Mouse (Mus musculus) kidney, adult 2 months (tissue): ENCODE results near the gene Helz. TPM values are rescaled to one million over a fixed set of nuclear protein-coding genes. Genes with fewer than 3 reads are reported as not detected.

Experiments used
- DNase-seq: peaks from one replicate; pipeline ENCODE4 v3.0.0; 2021
- H3K27ac ChIP-seq: fragments of 200-500 bp; 2 replicates; pipeline ENCODE4 v1.5.1; 2012; ENCODE audit warnings: low read depth, low read length, control low read depth, inconsistent platforms; ENCODE audit not compliant: insufficient read depth
- H3K27me3 ChIP-seq: fragments of 200-500 bp; replicated peaks from 2 replicates; pipeline ENCODE4 v1.6.1; 2012; ENCODE audit warnings: mild to moderate bottlenecking, moderate library complexity, low read length, inconsistent platforms; ENCODE audit not compliant: control insufficient read depth, insufficient read depth
- H3K36me3 ChIP-seq: fragments of 200-500 bp; 2 replicates; pipeline ENCODE4 v1.6.1; 2012; ENCODE audit warnings: mild to moderate bottlenecking, moderate library complexity, low read length, inconsistent platforms; ENCODE audit not compliant: control insufficient read depth, insufficient read depth
- H3K4me1 ChIP-seq: fragments of 200-500 bp; 2 replicates; pipeline ENCODE4 v1.6.1; 2011; ENCODE audit warnings: low read length; ENCODE audit not compliant: control insufficient read depth, insufficient read depth
- H3K4me3 ChIP-seq: fragments of 200-500 bp; 2 replicates; pipeline ENCODE4 v1.5.1; 2011; ENCODE audit warnings: mild to moderate bottlenecking, low read depth, low read length, control low read depth; ENCODE audit not compliant: insufficient read depth
- CTCF ChIP-seq: fragments of 200-500 bp; conservative IDR thresholded peaks from 2 replicates; pipeline ENCODE4 v1.5.1; 2011; ENCODE audit warnings: low read depth, mild to moderate bottlenecking, control low read depth, low read length, moderate library complexity, mixed read lengths; ENCODE audit not compliant: insufficient read depth, insufficient read length
- POLR2A ChIP-seq: fragments of 200-500 bp; IDR thresholded peaks from one replicate; pipeline ENCODE4 v1.6.1; 2011; ENCODE audit warnings: low read depth, low read length, control low read depth
- WGBS: fragments of 180-500 bp; shearing (Covaris S2); methylation state at CpG from one replicate; pipeline ENCODE4 v1.1.7; 2018; 5-methylcytosine and 5-hydroxymethylcytosine counted together
- polyA plus RNA-seq: library from polyadenylated mRNA; depleted of rRNA; stranded (reverse); fragments of >200 nt; gene quantifications from 2 replicates; pipeline ENCODE4 v1.2.3, GENCODE M21; 2012

Helz gene
- polyA plus RNA-seq, 1 experiment: 18.8 TPM

DNA sequence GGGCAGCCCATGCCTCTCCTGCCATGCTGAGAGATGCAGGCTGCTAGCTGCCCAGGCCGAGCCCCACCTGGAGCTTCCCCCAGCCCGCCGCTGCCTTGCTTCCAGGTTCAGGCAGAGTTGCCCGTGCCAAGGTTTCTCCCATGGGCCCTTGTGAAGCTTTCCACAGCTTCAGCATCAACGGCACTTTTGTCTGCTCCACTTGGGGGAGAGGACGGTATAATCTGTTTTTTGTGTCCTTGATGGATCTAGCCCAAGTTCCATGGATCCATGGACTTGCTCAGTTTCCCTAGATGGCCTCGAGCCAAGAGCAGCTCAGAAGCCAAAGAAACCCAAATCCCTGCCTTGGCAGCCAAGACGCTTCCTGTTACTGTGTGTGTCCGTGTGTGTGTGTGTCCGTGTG is 34.7 kb upstream of the Helz start:
- no peaks in the 10 kb centered on the region for H3K27me3 ChIP-seq
- TF ChIP-seq POLR2A (no peak), CTCF (no peak)
- H3K36me3 ChIP-seq: no peaks in the 10 kb centered on the region
- peak; percentile 38 for DNase-seq
- no peaks in the 10 kb centered on the region for H3K4me1 ChIP-seq
- no peak overlapping the region for H3K4me3 ChIP-seq
- H3K27ac ChIP-seq: no peak overlapping the region
- WGBS: 62% methylated on average over 10 of the region's 10 CpGs

DNA sequence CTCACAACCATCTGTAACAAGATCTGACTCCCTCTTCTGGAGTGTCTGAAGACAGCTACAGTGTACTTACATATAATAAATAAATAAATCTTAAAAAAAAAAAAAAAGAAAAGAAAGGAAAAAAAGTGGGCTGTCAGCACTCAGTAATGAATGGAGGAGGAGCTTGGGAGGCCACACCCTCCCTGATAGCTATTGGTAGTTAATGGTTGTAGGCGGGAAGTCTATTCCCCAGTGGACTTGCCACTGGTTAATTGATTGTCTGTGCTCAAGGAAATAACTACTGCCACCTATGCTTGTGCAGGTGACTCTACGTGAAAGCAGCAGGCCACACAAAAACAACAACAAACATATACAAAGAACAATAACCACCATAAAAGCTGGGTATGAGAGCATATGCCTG is 31.3 kb upstream of the Helz start:
- 99% methylated on average over 2 of the region's 2 CpGs for WGBS
- Histone ChIP-seq H3K27ac (no peak overlapping the region), H3K36me3 (no peaks in the 10 kb centered on the region), H3K4me1 (no peaks in the 10 kb centered on the region), H3K27me3 (no peaks in the 10 kb centered on the region), H3K4me3 (no peak overlapping the region)
- TF ChIP-seq POLR2A (no peak), CTCF (no peak)
- DNase-seq: no peak

DNA sequence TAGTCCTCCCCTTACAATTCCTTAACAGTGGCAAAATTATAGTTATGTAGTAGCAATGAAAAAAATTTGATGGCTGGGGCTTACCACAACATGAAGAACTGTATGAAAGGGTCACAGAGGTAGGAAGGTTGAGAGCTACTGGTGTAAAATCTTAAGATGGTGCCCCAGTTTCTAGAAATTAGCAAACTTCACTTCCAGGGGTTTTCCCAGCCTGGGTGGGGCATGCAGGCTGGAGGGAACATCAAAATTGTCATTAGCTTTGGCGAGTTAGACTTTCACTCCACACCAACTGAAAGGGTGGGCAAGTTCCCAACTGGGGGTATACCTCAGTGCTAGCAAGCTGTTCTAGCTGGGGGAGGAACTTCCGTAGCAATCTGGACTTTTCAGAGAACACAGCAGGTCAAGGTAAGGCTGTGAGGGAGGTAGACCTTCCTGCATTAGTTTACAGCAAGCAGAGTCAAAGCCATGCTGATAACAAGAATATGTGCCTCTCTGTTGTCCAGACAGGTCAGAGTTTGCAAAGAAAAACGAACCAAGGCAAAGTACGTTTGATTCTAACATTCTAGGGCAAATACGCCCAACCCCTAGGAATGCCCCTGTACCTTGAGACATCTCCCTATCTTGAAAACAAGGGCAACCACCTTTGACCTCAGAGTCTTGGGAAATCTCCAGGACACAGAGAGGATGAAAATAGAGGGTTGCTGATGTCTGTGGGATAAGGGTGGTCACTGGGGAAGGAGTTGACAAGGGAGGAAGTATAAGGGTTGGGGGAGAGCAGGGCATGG is 28.9 kb upstream of the Helz start:
- Histone ChIP-seq H3K27me3 (no peaks in the 10 kb centered on the region), H3K36me3 (no peaks in the 10 kb centered on the region), H3K4me3 (no peak overlapping the region), H3K27ac (no peak overlapping the region), H3K4me1 (no peaks in the 10 kb centered on the region)
- no peak for DNase-seq
- 69% methylated on average over 5 of the region's 5 CpGs for WGBS
- TF ChIP-seq POLR2A (no peak), CTCF (no peak)

DNA sequence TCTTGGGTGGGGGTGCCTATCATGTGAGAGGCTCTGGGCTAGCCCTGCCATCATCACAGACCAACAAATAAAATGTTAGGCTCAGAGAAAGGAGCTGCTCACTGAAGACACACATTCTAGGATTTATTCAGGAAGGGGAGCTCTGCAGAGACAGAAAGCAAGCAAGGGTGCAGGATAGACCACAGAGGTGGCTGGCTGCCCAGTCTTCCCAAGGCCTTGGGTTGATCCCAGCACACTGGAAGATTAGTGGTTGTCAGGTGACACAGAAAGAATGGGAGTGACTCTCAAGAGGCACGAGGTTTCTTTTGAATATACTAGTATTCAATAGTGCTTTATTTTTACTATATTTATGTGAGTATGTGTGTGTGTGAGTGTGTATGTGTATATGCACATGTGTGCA is 26.6 kb upstream of the Helz start:
- no peak for DNase-seq
- no peaks in the 10 kb centered on the region for H3K27me3 ChIP-seq
- 57% methylated on average over 1 of the region's 1 CpGs for WGBS
- H3K36me3 ChIP-seq: no peaks in the 10 kb centered on the region
- no peak overlapping the region for H3K27ac ChIP-seq
- no peaks in the 10 kb centered on the region for H3K4me1 ChIP-seq
- H3K4me3 ChIP-seq: no peak overlapping the region
- no peak for TF ChIP-seq POLR2A
- TF ChIP-seq CTCF: no peak

DNA sequence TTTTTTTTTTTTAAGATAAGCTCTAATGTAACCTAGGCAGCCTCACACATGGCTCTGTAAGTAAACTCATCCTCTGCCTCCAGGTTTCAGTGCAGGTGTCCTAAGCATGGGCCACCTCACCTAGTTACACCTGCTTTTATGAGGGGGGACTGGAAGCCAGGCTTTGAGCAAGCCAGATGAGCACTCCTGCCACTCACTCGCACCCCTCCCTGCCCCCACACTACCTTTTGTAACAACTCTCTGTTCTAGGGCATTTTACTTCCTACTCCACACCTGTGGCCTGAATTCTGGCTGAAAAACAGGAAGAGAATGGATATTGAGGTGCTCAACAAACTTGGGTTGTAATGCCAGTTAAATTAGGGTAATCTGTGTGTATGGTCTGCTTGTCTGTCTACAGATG is 22.8 kb upstream of the Helz start:
- no peak for DNase-seq
- Histone ChIP-seq H3K4me3 (no peak overlapping the region), H3K36me3 (no peaks in the 10 kb centered on the region), H3K27me3 (no peaks in the 10 kb centered on the region), H3K4me1 (no peaks in the 10 kb centered on the region), H3K27ac (no peak overlapping the region)
- 76% methylated on average over 1 of the region's 1 CpGs for WGBS
- no peak for TF ChIP-seq POLR2A

DNA sequence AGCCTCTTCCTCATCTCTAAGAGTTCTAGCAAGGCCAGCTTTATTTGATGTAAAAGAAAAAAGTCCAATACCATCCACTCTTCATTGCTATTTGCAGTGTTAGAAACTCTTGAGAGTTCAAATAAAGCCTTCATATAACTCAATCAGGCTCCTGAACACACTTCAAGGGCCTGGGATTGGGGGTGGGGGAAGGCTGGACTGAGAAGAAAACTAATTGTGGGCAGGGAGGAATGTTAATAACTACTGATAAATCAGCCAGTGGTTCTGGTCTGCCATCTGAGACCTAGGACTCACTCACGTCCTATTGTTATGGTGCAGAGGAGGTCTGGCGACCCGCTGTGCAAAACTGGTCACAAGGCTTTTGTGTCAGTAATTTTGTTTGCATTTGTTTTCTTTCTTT is 20.1 kb upstream of the Helz start:
- Histone ChIP-seq H3K36me3 (no peaks in the 10 kb centered on the region), H3K27me3 (no peaks in the 10 kb centered on the region), H3K4me3 (no peak overlapping the region), H3K4me1 (no peaks in the 10 kb centered on the region), H3K27ac (no peak overlapping the region)
- no peak for DNase-seq
- 92% methylated on average over 3 of the region's 3 CpGs for WGBS
- no peak for TF ChIP-seq POLR2A
- no peak for TF ChIP-seq CTCF

DNA sequence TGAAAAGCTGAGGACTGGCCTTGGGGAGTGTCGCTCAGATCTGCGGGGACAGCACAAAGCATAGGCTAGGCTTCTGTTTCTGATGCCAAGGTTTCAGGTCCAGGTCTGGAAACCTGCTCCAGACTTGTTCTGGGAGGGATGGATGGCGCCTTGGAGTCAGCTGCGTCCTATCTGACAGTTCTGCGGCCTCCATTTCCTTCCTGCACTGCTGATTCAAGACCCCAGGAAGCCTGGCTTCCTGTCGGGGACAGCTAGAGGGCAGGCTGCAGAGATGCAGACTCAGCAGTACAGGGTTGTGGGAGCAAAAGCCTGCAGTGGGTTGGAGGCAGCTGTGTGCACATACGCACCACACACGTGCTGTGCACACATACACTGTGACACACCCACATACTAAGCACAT is 18.4 kb upstream of the Helz start:
- 49% methylated on average over 8 of the region's 8 CpGs for WGBS
- Histone ChIP-seq H3K27ac (peak overlapping the region; percentile 33; the same call in 1 of the 2 replicates), H3K27me3 (no peaks in the 10 kb centered on the region), H3K36me3 (no peaks in the 10 kb centered on the region), H3K4me3 (no peak overlapping the region), H3K4me1 (no peaks in the 10 kb centered on the region)
- TF ChIP-seq CTCF (no peak), POLR2A (no peak)
- DNase-seq: peak; percentile 79
